Mouse (Mus musculus) left cerebral cortex, adult 11 months (tissue): ENCODE data around the gene Ccna2.

Source experiments
- DNase-seq: peaks from one replicate; pipeline ENCODE4 v3.0.0; 2022; ENCODE audit warnings: low spot score

Gene Ccna2

GRCm38 (mm10) chr3:36533201-36533672, 38.7 kb downstream of the Ccna2 start:
- DNase-seq, result no peak

- DNase-seq, result no peak
Observed at GRCm38 (mm10) chr3:36532738-36533137, 39.2 kb downstream of the Ccna2 start.

GRCm38 (mm10) chr3:36531979-36532542, 39.9 kb downstream of the Ccna2 start:
- DNase-seq, result no peak

- no peak for DNase-seq
Observed at GRCm38 (mm10) chr3:36531242-36531641, 40.7 kb downstream of the Ccna2 start.

- no peak for DNase-seq
Observed at GRCm38 (mm10) chr3:36530781-36531180, 41.2 kb downstream of the Ccna2 start.

GRCm38 (mm10) chr3:36530345-36530744, 41.6 kb downstream of the Ccna2 start:
- DNase-seq, result peak; percentile 66

GRCm38 (mm10) chr3:36524466-36524865, 47.5 kb downstream of the Ccna2 start:
- no peak for DNase-seq

GRCm38 (mm10) chr3:36522137-36522536, 49.8 kb downstream of the Ccna2 start:
- DNase-seq, result no peak

GRCm38 (mm10) chr3:36521073-36522060, 50.6 kb downstream of the Ccna2 start, which contains the start of gene Gm11549:
Gene Gm11549, minus strand, starts transcription at chr3:36521813.
- no peak for DNase-seq

- no peak for DNase-seq
Observed at GRCm38 (mm10) chr3:36516196-36516595, 55.8 kb downstream of the Ccna2 start.
